Mouse (Mus musculus) forebrain, embryonic 16.5 days (tissue): ENCODE data around the gene Erich4. TPM values are rescaled to one million over a fixed set of nuclear protein-coding genes. Genes with fewer than 3 reads are reported as not detected.
"Not testable (repeated sequence)": the region's sequence is repeated elsewhere in the genome, so short reads cannot be mapped to it uniquely, and the experiment has no call there.

Experiments
- ATAC-seq: fragments of 200-750 bp; cut with Nextera tagmentation; 2 replicates; pipeline ENCODE4 v1.8.0; 2017; ENCODE audit warnings: mild to moderate bottlenecking, moderate library complexity
- H3K27ac ChIP-seq: fragments of 300-500 bp; sonication (generic); 2 replicates; pipeline ENCODE4 v1.5.1; 2014; ENCODE audit warnings: low read length, control low read depth
- H3K27me3 ChIP-seq: fragments of 300-500 bp; sonication (generic); replicated peaks from 2 replicates; pipeline ENCODE4 v1.6.1; 2014; ENCODE audit warnings: low read length; ENCODE audit not compliant: control insufficient read depth, insufficient read depth
- H3K36me3 ChIP-seq: fragments of 300-500 bp; sonication (generic); 2 replicates; pipeline ENCODE4 v1.6.1; 2014; ENCODE audit not compliant: control insufficient read depth, insufficient read depth
- H3K4me1 ChIP-seq: fragments of 300-500 bp; sonication (generic); replicated peaks from 2 replicates; pipeline ENCODE4 v1.6.1; 2014; ENCODE audit warnings: low read length; ENCODE audit not compliant: control insufficient read depth, insufficient read depth
- H3K4me2 ChIP-seq: fragments of 300-500 bp; sonication (generic); 2 replicates; pipeline ENCODE4 v1.6.1; 2014; ENCODE audit warnings: mild to moderate bottlenecking, low read length, control low read depth
- H3K4me3 ChIP-seq: fragments of 300-500 bp; sonication (generic); replicated peaks from 2 replicates; pipeline ENCODE4 v1.5.1; 2014; ENCODE audit warnings: mild to moderate bottlenecking, low read length, control low read depth
- H3K9ac ChIP-seq: fragments of 300-500 bp; sonication (generic); replicated peaks from 2 replicates; pipeline ENCODE4 v1.6.1; 2014; ENCODE audit warnings: low read depth, low read length, control low read depth
- H3K9me3 ChIP-seq: fragments of 300-500 bp; sonication (generic); 2 replicates; pipeline ENCODE4 v1.6.1; 2016; ENCODE audit warnings: low read length; ENCODE audit not compliant: control insufficient read depth
- WGBS: fragments of 180-500 bp; shearing (Covaris S2); extraction: QIAGEN DNeasy Blood & Tissue Kit; methylation state at CpG from one replicate; pipeline ENCODE4 v1.1.7; 2014; 5-methylcytosine and 5-hydroxymethylcytosine counted together
- polyA plus RNA-seq: library from polyadenylated mRNA; unstranded; fragments of >200 nt; fragmentation: Nextera tagmentation; extraction: Ambion mirVana; gene quantifications from 2 replicates; pipeline ENCODE4 v1.2.1, GENCODE M21; 2015

The Erich4 gene
- polyA plus RNA-seq, 1 experiment from 2014 or later: 0.39 TPM

DNA sequence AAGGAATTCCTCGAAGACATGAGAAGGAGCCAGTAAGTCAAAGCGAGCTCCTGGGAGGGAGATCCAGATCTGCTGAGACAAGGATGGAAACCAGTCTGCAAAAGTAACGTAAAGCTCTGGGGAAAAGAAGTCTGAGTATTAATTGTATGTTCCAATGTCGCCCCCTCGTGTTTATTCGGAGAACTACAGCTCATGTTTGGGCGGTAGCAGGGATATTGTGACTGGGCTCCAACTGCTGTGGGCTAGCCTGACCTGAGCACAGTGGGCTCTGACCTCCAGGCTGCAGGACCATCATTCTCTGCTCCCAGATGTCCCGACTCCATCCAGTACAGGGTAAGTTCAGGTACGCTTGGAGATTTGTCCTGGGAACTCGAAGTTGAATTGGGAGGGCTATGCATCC, 16.0 kb downstream of the Erich4 start:
- Histone ChIP-seq H3K27ac (no peak overlapping the region), H3K36me3 (no peaks in the 10 kb centered on the region), H3K4me2 (no peak overlapping the region), H3K4me3 (no peak overlapping the region), H3K9ac (no peak overlapping the region), H3K9me3 (no peaks in the 10 kb centered on the region), H3K4me1 (no peaks in the 10 kb centered on the region), H3K27me3 (no peaks in the 10 kb centered on the region)
- 15% methylated on average over 10 of the region's 10 CpGs for WGBS
- ATAC-seq: peak; percentile 10; the same call in 1 of the 2 replicates

DNA sequence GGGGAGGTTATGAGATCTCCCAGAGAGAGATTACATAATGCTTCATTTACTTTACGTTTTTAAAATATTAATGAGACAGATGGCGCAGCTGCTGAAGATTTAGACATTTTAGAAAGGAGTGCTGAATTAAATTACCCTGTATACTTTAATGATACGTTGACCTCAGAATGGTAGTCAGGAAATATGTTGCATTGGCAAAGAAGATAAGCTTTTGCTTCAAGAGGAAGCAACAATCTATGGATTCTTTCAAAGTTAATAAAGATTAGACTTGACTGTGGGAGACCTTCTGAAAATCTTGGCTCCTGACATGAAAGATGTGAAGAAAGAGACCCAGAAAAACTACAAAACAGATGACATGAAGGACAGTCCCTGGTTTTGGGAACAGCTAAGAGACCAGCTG, 21.8 kb downstream of the Erich4 start:
- no peak overlapping the region for H3K27ac ChIP-seq
- H3K27me3 ChIP-seq: no peaks in the 10 kb centered on the region
- H3K9me3 ChIP-seq: no peaks in the 10 kb centered on the region
- no peak overlapping the region for H3K4me3 ChIP-seq
- no peak overlapping the region for H3K4me2 ChIP-seq
- no peaks in the 10 kb centered on the region for H3K36me3 ChIP-seq
- ATAC-seq: no peak
- WGBS: 81% methylated on average over 3 of the region's 3 CpGs
- no peaks in the 10 kb centered on the region for H3K4me1 ChIP-seq
- no peak overlapping the region for H3K9ac ChIP-seq

DNA sequence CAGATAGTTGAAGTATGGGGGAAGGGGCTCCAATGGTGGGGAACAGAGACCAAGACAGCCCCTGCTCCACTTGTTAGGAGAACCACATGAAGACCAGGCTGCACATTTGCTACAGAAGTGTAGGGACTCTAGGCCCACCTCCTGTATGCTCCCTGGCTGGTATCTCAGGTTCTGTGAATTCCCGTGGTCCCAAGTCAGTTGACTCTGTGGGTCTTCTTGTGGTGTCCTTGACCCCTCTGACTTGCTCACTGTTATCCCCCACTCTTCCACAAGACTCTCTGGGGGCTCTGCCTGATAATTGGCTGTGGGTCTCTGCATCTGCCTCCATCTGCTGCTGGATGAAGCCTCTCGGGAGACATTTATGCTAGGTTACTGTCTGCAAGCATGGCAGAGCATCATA, 24.5 kb downstream of the Erich4 start:
- Histone ChIP-seq H3K36me3 (no peaks in the 10 kb centered on the region), H3K4me3 (no peak overlapping the region), H3K27me3 (no peaks in the 10 kb centered on the region), H3K9ac (no peak overlapping the region), H3K4me2 (no peak overlapping the region), H3K27ac (no peak overlapping the region), H3K9me3 (no peaks in the 10 kb centered on the region), H3K4me1 (no peaks in the 10 kb centered on the region)
- WGBS: 90% methylated on average over 2 of the region's 2 CpGs
- no peak for ATAC-seq

DNA sequence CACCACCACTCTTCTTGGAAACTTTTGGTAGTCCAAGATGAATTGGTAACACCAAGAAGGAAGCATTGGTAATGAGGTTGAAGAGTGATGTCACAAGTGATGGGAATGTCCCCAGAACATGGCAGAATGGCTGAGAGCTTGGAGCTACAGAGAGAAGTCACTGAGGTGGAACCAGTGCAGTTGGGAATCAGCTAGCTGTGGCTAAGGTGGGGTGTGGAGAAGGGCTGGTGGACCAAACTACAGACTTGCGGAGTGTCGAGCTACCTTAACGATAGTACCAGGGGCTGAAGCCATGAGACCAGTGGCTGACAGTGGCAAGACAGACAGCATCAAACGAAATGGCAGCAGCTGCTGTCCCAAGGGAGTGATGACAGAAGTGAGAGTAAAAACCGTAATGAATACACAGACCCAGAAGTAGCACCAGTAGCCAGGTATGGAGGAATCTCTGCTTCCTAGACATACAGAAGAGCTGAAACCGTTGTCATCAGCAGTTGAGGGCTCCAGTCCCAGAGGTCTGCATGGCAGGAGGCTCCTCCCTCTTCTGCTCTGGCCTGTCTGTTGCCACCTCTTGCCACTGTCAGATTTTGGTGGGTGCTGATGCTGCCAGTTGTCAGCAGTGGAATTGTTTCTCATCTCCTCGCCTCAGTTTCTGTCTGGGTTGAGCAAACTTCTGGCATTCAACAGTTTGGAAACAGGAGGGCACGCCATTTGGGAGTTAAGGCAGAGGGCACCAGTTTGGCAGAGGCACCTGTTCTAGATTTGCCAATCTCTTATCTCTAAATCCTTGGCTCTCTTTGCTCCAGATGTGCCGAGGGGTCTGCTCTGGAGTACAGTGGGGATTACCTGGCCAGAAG, 30.1 kb downstream of the Erich4 start:
- no peaks in the 10 kb centered on the region for H3K4me1 ChIP-seq
- H3K9ac ChIP-seq: no peak overlapping the region
- no peaks in the 10 kb centered on the region for H3K9me3 ChIP-seq
- ATAC-seq: no peak
- no peak overlapping the region for H3K4me2 ChIP-seq
- H3K27ac ChIP-seq: no peak overlapping the region
- WGBS: 79% methylated on average over 9 of the region's 9 CpGs
- no peaks in the 10 kb centered on the region for H3K36me3 ChIP-seq
- H3K27me3 ChIP-seq: no peaks in the 10 kb centered on the region
- H3K4me3 ChIP-seq: no peak overlapping the region

DNA sequence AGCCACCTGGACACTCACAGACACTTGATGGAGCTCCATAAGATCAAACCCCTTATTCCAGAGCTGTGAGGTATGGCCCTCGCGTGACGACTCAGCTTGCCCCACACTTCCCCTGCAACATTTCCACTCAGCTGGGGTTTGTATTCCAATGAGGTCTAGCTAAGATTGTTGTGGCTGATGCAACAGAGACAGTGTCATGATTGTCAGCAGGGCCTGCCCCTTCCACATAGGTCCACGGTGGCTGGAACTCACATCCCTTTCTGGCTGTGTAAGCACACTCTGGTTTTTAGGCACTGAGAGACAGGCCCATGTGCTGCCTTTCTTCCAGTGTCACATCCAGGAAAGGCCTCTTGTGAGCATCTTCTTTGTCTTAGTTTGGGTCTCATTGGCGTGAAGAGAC, 31.0 kb downstream of the Erich4 start:
- no peaks in the 10 kb centered on the region for H3K36me3 ChIP-seq

DNA sequence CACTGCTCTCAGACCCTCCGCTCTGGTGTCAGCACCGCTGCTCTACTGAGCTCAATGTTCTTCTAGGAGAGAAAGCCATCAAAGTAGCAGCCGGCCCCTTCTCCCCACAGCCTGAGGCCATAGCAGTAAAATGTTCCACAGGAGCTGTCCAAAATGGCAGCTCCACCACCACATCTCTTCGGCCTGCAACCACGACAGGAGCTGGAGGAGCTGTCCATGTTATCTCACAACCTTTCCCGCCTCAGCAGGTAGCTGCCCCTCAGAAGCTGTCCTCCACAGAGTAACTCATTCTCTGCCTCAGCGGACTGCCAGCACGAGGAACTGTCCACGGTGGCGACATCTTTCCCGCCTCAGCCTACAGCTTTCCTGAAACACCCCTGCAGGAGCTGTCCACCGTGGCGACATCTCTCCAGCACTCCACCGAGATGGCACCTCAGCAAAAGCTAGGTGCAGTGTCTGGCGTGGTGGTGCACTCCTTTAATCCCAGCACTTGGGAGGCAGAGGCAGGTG, 33.3 kb downstream of the Erich4 start:
- no peak overlapping the region for H3K9ac ChIP-seq
- no peaks in the 10 kb centered on the region for H3K36me3 ChIP-seq
- 96% methylated on average over 15 of the region's 15 CpGs for WGBS
- no peaks in the 10 kb centered on the region for H3K27me3 ChIP-seq
- no peaks in the 10 kb centered on the region for H3K9me3 ChIP-seq
- H3K4me3 ChIP-seq: no peak overlapping the region
- H3K27ac ChIP-seq: no peak overlapping the region
- no peak overlapping the region for H3K4me2 ChIP-seq
- no peak for ATAC-seq
- H3K4me1 ChIP-seq: no peaks in the 10 kb centered on the region

More for the DNA sequence above, 31.0 kb downstream of the Erich4 start:
- Histone ChIP-seq H3K27me3 (no peaks in the 10 kb centered on the region), H3K4me1 (no peaks in the 10 kb centered on the region), H3K27ac (no peak overlapping the region), H3K9me3 (no peaks in the 10 kb centered on the region), H3K9ac (no peak overlapping the region), H3K4me3 (no peak overlapping the region), H3K4me2 (no peak overlapping the region)
- no peak for ATAC-seq
- WGBS: 83% methylated on average over 5 of the region's 5 CpGs

DNA sequence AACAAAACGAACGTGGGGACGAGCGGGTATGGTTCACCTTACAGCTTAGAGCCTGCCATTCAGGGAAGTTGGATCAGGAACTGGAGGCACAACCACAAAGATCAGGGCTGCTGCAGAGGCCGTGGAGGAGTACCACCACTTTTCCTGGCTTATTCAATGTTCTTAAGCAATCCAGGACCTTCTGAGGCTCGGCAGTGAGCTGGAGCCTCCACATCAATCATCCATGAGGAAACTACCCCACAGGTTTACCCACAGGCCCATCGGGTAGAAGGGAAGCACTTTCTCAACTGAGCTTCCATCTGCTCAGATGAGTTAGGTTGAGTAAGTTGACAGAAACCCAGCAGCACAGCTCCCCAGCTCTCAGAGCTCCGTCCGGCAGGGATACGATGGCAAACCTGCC, 36.3 kb downstream of the Erich4 start:
- 88% methylated on average over 10 of the region's 10 CpGs for WGBS
- no peaks in the 10 kb centered on the region for H3K36me3 ChIP-seq
- H3K4me2 ChIP-seq: no peak overlapping the region
- H3K9ac ChIP-seq: no peak overlapping the region
- no peak overlapping the region for H3K27ac ChIP-seq
- no peaks in the 10 kb centered on the region for H3K27me3 ChIP-seq
- no peak overlapping the region for H3K4me3 ChIP-seq
- H3K4me1 ChIP-seq: no peaks in the 10 kb centered on the region
- no peaks in the 10 kb centered on the region for H3K9me3 ChIP-seq
- ATAC-seq: no peak

DNA sequence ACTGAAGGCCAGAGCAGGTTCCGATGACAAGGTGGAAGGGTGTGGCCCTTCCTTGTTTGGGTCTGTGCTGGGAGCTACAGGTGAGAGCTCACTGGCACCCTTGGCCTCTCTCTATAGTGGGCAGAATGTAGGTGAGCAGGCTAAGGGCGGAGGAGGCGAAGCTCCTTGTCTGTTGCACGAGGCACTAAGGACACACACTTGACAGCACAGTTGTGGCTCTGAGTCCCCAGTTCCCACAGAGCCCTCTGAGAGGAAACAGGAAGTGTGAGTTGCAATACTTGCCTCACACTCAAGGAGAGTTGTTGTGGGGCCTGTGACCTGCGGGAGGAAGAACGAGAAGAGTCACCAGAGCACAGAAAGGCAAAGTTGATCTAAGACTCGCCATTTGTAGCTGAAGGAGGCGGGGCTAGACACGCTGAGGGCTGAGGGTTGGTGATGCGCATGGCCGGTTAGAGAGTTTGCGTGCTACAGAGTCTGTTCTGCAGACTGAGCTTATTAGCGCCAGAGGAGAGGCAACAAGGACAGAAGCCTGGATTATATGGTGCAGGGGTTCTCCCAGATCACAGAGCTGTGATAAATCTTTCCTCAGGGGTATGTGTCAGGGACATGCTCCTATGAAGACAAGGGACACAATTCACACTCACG, 38.8 kb downstream of the Erich4 start:
- 78% methylated on average over 12 of the region's 14 CpGs for WGBS
- not testable (repeated sequence) for H3K9me3 ChIP-seq, H3K4me1 ChIP-seq, H3K36me3 ChIP-seq, H3K4me2 ChIP-seq, H3K4me3 ChIP-seq, H3K27ac ChIP-seq, H3K27me3 ChIP-seq, H3K9ac ChIP-seq, ATAC-seq

DNA sequence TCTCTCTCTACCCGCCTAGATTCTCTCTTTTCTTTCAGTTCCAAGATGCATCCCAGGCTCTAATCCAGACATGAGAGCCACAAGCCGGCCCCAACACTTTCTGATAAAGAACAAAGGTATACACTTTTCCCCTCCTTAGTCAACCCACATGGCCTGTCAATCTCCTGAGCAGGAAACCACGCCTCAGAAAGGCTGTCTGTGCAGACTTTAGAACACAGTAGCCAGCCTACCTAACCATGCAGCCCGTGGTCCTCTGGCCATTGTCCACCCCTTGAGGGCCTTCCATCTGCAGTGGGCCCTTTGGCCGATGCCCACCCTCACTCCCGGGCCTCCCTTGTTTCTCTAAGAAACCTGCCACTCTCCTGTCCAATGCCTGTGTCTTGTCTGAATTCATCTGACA, 39.4 kb downstream of the Erich4 start:
- H3K4me2 ChIP-seq, H3K4me1 ChIP-seq, H3K9me3 ChIP-seq, H3K4me3 ChIP-seq, ATAC-seq, H3K9ac ChIP-seq, H3K36me3 ChIP-seq, H3K27me3 ChIP-seq, H3K27ac ChIP-seq: not testable (repeated sequence)
- WGBS: 42% methylated on average over 6 of the region's 6 CpGs
